Mouse (Mus musculus): Measurements from ENCODE around the gene Fbxo5. TPM values are rescaled to one million over a fixed set of nuclear protein-coding genes. Genes with fewer than 3 reads are reported as not detected.

The Fbxo5 gene
- total and polyA plus RNA-seq, 3 experiments: 0.36 to 0.65 (median 0.43) TPM

- Histone ChIP-seq H3K27me3 (ENCODE audit: control insufficient read depth, insufficient read depth, low read length) (no peaks in the 10 kb centered on the region), H3K36me3 (ENCODE audit: control insufficient read depth, insufficient read depth, low read length) (peaks cover 2% of the 10 kb centered on the region), H3K79me2 (replicated peaks; ENCODE audit: control insufficient read depth, insufficient read depth, low read length) (no peaks in the 10 kb centered on the region; the same call in 1 of the 2 replicates), H3K27ac (no peak overlapping the region), H3K9ac (ENCODE audit: low read depth, low read length) (no peak overlapping the region), H3K4me1 (ENCODE audit: control insufficient read depth, insufficient read depth, low read length) (peaks cover 2% of the 10 kb centered on the region; the same call in 1 of the 2 replicates), H3K4me3 (no peak overlapping the region)
- no peak for DNase-seq
- 30% methylated on average over 2 of the region's 2 CpGs for WGBS
- TF ChIP-seq EP300 (IDR thresholded peaks at IDR 0.05; ENCODE audit: insufficient read depth, low read depth, low read length): no peak
- no peak for TF ChIP-seq CTCF (IDR thresholded peaks at IDR 0.05)
- TF ChIP-seq POLR2A (IDR thresholded peaks at IDR 0.05; ENCODE audit: insufficient read depth, low read depth, low read length): no peak
- intact Hi-C loops (cut with DNase I): no loop called here
These were observed 2.3 kb upstream of the Fbxo5 start for GRCm38 (mm10) chr10:5807683-5808082.

GRCm38 (mm10) chr10:5806996-5807395 is 1.6 kb upstream of the Fbxo5 start:
- intact Hi-C loops (cut with DNase I): loop anchor here (1.0 kb wide), 1 partner anchor 17 kb away; no protein-coding TSS in a partner anchor

GRCm38 (mm10) chr10:5806416-5806815 is 1.0 kb upstream of the Fbxo5 start:
- WGBS: 7% methylated on average over 8 of the region's 8 CpGs
- TF ChIP-seq CTCF (IDR thresholded peaks at IDR 0.05) (no peak), POLR2A (IDR thresholded peaks at IDR 0.05; ENCODE audit: insufficient read depth, low read depth, low read length) (no peak), EP300 (IDR thresholded peaks at IDR 0.05; ENCODE audit: insufficient read depth, low read depth, low read length) (no peak)
- Histone ChIP-seq H3K4me1 (ENCODE audit: control insufficient read depth, insufficient read depth, low read length) (peaks cover 2% of the 10 kb centered on the region; the same call in 1 of the 2 replicates), H3K9ac (ENCODE audit: low read depth, low read length) (peak overlapping the region; percentile 41; the same call in 1 of the 2 replicates), H3K27ac (peak overlapping the region; percentile 94), H3K79me2 (replicated peaks; ENCODE audit: control insufficient read depth, insufficient read depth, low read length) (no peaks in the 10 kb centered on the region; the same call in 1 of the 2 replicates), H3K4me3 (peak overlapping the region; percentile 42), H3K27me3 (ENCODE audit: control insufficient read depth, insufficient read depth, low read length) (no peaks in the 10 kb centered on the region), H3K36me3 (ENCODE audit: control insufficient read depth, insufficient read depth, low read length) (peaks cover 2% of the 10 kb centered on the region; the same call in 1 of the 2 replicates)
- no peak for DNase-seq
- intact Hi-C loops (cut with DNase I): loop anchor here (1.0 kb wide), 1 partner anchor 18 kb away; no protein-coding TSS in a partner anchor

More at GRCm38 (mm10) chr10:5806996-5807395, 1.6 kb upstream of the Fbxo5 start:
- H3K4me1 ChIP-seq (ENCODE audit: control insufficient read depth, insufficient read depth, low read length): peaks cover 2% of the 10 kb centered on the region; the same call in 1 of the 2 replicates
- no peak overlapping the region for H3K9ac ChIP-seq (ENCODE audit: low read depth, low read length)
- TF ChIP-seq EP300 (IDR thresholded peaks at IDR 0.05; ENCODE audit: insufficient read depth, low read depth, low read length): no peak
- TF ChIP-seq CTCF (IDR thresholded peaks at IDR 0.05): no peak
- no peak for TF ChIP-seq POLR2A (IDR thresholded peaks at IDR 0.05; ENCODE audit: insufficient read depth, low read depth, low read length)
- no peaks in the 10 kb centered on the region for H3K27me3 ChIP-seq (ENCODE audit: control insufficient read depth, insufficient read depth, low read length)
- no peak overlapping the region for H3K4me3 ChIP-seq
- peaks cover 2% of the 10 kb centered on the region; the same call in 1 of the 2 replicates for H3K36me3 ChIP-seq (ENCODE audit: control insufficient read depth, insufficient read depth, low read length)
- H3K79me2 ChIP-seq (replicated peaks; ENCODE audit: control insufficient read depth, insufficient read depth, low read length): no peaks in the 10 kb centered on the region; the same call in 1 of the 2 replicates
- no peak for DNase-seq
- WGBS: 56% methylated on average over 4 of the region's 4 CpGs
- no peak overlapping the region for H3K27ac ChIP-seq

- peaks cover 2% of the 10 kb centered on the region; the same call in 1 of the 2 replicates for H3K4me1 ChIP-seq (ENCODE audit: control insufficient read depth, insufficient read depth, low read length)
- peak overlapping the region; percentile 72 for H3K9ac ChIP-seq (ENCODE audit: low read depth, low read length)
- peak overlapping the region; percentile 49 for H3K4me3 ChIP-seq
- H3K36me3 ChIP-seq (ENCODE audit: control insufficient read depth, insufficient read depth, low read length): peaks cover 2% of the 10 kb centered on the region
- peak overlapping the region; percentile 94 for H3K27ac ChIP-seq
- TF ChIP-seq CTCF (IDR thresholded peaks at IDR 0.05): no peak
- TF ChIP-seq POLR2A (IDR thresholded peaks at IDR 0.05; ENCODE audit: insufficient read depth, low read depth, low read length): peak; percentile 75
- TF ChIP-seq EP300 (IDR thresholded peaks at IDR 0.05; ENCODE audit: insufficient read depth, low read depth, low read length): 0 out of 2 replicates have a peak, but pooled peaks have one; percentile 56
- peak; percentile 95 to 98 for DNase-seq
- no peaks in the 10 kb centered on the region; the same call in 1 of the 2 replicates for H3K79me2 ChIP-seq (replicated peaks; ENCODE audit: control insufficient read depth, insufficient read depth, low read length)
- WGBS: under 1% methylated on average over 43 of the region's 43 CpGs
- no peaks in the 10 kb centered on the region for H3K27me3 ChIP-seq (ENCODE audit: control insufficient read depth, insufficient read depth, low read length)
- intact Hi-C loops (cut with DNase I): loop anchor here (1.0 kb wide), 1 partner anchor 18 kb away; no protein-coding TSS in a partner anchor
These were observed 419 bp upstream of the Fbxo5 start for GRCm38 (mm10) chr10:5805731-5806307.

- TF ChIP-seq POLR2A (IDR thresholded peaks at IDR 0.05; ENCODE audit: insufficient read depth, low read depth, low read length) (no peak), CTCF (IDR thresholded peaks at IDR 0.05) (no peak), EP300 (IDR thresholded peaks at IDR 0.05; ENCODE audit: insufficient read depth, low read depth, low read length) (no peak)
- Histone ChIP-seq H3K79me2 (replicated peaks; ENCODE audit: control insufficient read depth, insufficient read depth, low read length) (no peaks in the 10 kb centered on the region; the same call in 1 of the 2 replicates), H3K27me3 (ENCODE audit: control insufficient read depth, insufficient read depth, low read length) (no peaks in the 10 kb centered on the region), H3K9ac (ENCODE audit: low read depth, low read length) (no peak overlapping the region), H3K4me3 (peak overlapping the region; percentile 58), H3K27ac (no peak overlapping the region), H3K4me1 (ENCODE audit: control insufficient read depth, insufficient read depth, low read length) (peaks cover 2% of the 10 kb centered on the region; the same call in 1 of the 2 replicates), H3K36me3 (ENCODE audit: control insufficient read depth, insufficient read depth, low read length) (peaks cover 2% of the 10 kb centered on the region)
- no peak for DNase-seq
- intact Hi-C loops (cut with DNase I): loop anchor here (5.0 kb wide), 2 partner anchors 33 to 1973 kb away; no protein-coding TSS in a partner anchor
- WGBS: 2% methylated on average over 23 of the region's 24 CpGs
These were observed 676 bp downstream of the Fbxo5 start for GRCm38 (mm10) chr10:5804691-5805156.

All from heart, adult 2 months (tissue).